Mouse (Mus musculus): ENCODE measurements at regions not wholly inside any gene's neighbourhood (a gene's known extent, or its start where the extent isn't known, plus 50 kb on each side); places are given as distances from the start of the nearest gene placed in this dataset.
A peak's percentile ranks its signal among the peaks of the same experiment; 100 is the strongest.
"Not testable (repeated sequence)": the region's sequence is repeated elsewhere in the genome, so short reads cannot be mapped to it uniquely, and the experiment has no call there.

DNA sequence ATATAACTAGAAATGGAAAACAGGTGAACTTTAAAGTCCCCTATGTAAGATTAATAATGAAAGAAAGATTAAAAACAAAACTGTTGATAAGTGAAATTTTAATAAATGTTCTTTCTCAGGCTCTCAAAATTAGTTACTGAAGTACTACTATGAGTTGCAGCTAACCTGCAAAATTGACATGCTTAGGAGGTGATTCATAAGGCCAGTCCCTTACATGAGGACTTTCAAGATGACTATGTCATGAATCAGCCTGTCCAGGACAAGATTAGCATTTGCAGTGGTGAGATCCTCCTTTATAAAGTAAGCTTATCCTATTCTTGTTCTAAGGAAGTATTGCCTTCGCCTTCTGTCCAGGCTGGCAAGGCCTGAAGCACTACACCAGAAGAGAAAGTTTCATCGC, 542.1 kb upstream of the Mms22l start:
- Histone ChIP-seq H3K9me3 (ENCODE audit: control insufficient read depth, low read length) (no peaks in the 10 kb centered on the region), H3K36me3 (ENCODE audit: control insufficient read depth, insufficient read depth, low read length) (no peaks in the 10 kb centered on the region), H3K9ac (replicated peaks; ENCODE audit: low read depth, low read length) (no peak overlapping the region), H3K4me1 (ENCODE audit: control insufficient read depth, insufficient read depth, low read length) (no peaks in the 10 kb centered on the region), H3K4me3 (ENCODE audit: low read depth, low read length) (no peak overlapping the region), H3K4me2 (ENCODE audit: low read depth, low read length) (no peak overlapping the region), H3K27ac (ENCODE audit: low read depth, low read length) (no peak overlapping the region), H3K27me3 (ENCODE audit: control insufficient read depth, insufficient read depth, low read length) (no peaks in the 10 kb centered on the region)
- WGBS: 97% methylated on average over 2 of the region's 2 CpGs
- no peak for ATAC-seq (ENCODE audit: low read depth)

DNA sequence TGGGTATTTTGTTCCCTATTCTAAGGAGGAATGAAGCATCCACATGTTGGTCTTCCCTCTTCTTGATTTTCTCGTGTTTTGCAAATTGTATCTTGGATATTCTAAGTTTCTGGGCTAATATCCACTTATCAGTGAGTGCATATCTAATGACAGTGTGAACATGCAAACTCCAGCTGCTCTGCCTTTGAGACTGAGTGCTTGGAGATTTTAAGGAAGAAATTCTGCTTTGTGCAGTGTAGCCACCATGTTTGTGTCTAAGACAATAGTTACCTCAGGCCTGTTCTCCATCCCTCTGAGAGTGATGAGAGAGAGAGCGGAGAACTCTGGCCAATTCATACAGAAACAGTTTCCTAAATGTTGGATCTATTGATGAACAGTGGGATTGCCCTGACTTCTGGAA, 514.1 kb upstream of the Mms22l start:
- not testable (repeated sequence) for H3K27ac ChIP-seq (ENCODE audit: low read depth, low read length); H3K9ac ChIP-seq (replicated peaks; ENCODE audit: low read depth, low read length); H3K27me3 ChIP-seq (ENCODE audit: control insufficient read depth, insufficient read depth, low read length); ATAC-seq (ENCODE audit: low read depth); H3K4me3 ChIP-seq (ENCODE audit: low read depth, low read length); H3K4me1 ChIP-seq (ENCODE audit: control insufficient read depth, insufficient read depth, low read length); H3K9me3 ChIP-seq (ENCODE audit: control insufficient read depth, low read length); H3K4me2 ChIP-seq (ENCODE audit: low read depth, low read length); H3K36me3 ChIP-seq (ENCODE audit: control insufficient read depth, insufficient read depth, low read length)
- 94% methylated on average over 2 of the region's 2 CpGs for WGBS

DNA sequence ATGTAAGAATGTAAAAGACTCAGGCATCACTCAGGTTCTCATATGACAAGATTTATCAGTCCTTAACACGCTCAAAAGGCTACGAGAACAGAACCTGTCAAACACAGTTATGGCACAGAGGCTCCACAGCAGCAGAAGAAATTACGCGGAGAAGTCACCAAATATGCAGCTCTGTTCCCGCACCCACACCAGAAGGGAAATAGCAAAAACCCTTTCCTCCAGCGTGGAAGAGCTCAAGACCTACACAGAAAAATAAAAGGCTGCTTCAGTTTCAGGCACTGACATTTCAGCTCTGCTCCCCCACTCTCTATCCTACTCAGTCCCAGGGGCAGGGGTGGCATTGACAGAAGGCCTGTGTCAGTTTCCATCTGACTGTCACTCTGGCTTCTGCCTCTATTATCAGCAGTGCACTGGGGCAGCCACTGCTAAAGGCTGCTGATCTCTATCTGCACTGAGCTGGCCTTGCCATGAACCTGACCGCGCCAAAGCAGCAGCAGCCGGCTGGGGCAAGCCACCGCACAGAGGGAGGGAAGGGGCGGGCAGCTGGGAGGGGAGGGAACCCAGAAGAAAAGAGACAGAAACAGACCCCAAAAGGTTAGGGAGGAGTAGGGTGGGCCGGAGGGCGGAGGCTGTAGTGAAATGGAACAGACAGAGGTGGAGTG, 513.3 kb upstream of the Mms22l start:
- Histone ChIP-seq H3K27me3 (ENCODE audit: control insufficient read depth, insufficient read depth, low read length) (no peaks in the 10 kb centered on the region), H3K9ac (replicated peaks; ENCODE audit: low read depth, low read length) (no peak overlapping the region), H3K4me2 (ENCODE audit: low read depth, low read length) (peak overlapping the region; percentile 42; the same call in 1 of the 2 replicates), H3K36me3 (ENCODE audit: control insufficient read depth, insufficient read depth, low read length) (no peaks in the 10 kb centered on the region), H3K27ac (ENCODE audit: low read depth, low read length) (peak overlapping the region; percentile 66; the same call in 1 of the 2 replicates), H3K4me3 (ENCODE audit: low read depth, low read length) (no peak overlapping the region), H3K9me3 (ENCODE audit: control insufficient read depth, low read length) (no peaks in the 10 kb centered on the region), H3K4me1 (ENCODE audit: control insufficient read depth, insufficient read depth, low read length) (0 out of 2 replicates have a peak, but pooled peaks cover 5% of the 10 kb centered on the region)
- peak; percentile 96 for ATAC-seq (ENCODE audit: low read depth)
- 17% methylated on average over 13 of the region's 13 CpGs for WGBS

DNA sequence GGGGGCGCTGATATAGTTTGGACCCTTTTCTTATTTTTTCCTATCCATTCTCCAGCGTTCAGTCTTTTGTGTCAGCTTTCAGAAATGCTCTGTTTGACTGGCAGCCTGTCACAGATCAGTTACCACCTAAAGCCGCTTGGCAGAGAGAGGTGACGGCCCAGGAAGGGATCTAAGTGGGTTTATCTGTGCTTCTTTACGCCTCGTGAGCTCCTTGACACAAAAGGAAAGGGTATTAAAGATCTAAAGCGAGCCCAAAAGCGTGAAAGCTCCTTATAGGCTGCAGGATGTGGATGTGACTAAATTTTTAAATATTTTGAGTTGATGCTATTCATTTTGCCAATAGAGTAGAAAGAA, 512.8 kb upstream of the Mms22l start:
- H3K36me3 ChIP-seq (ENCODE audit: control insufficient read depth, insufficient read depth, low read length): no peaks in the 10 kb centered on the region
- 8% methylated on average over 8 of the region's 8 CpGs for WGBS
- H3K4me3 ChIP-seq (ENCODE audit: low read depth, low read length): no peak overlapping the region
- 0 out of 2 replicates have a peak, but pooled peaks cover 5% of the 10 kb centered on the region for H3K4me1 ChIP-seq (ENCODE audit: control insufficient read depth, insufficient read depth, low read length)
- no peaks in the 10 kb centered on the region for H3K27me3 ChIP-seq (ENCODE audit: control insufficient read depth, insufficient read depth, low read length)
- no peak overlapping the region for H3K9ac ChIP-seq (replicated peaks; ENCODE audit: low read depth, low read length)
- H3K4me2 ChIP-seq (ENCODE audit: low read depth, low read length): peak overlapping the region; percentile 42; the same call in 1 of the 2 replicates
- ATAC-seq (ENCODE audit: low read depth): peak; percentile 68
- no peaks in the 10 kb centered on the region for H3K9me3 ChIP-seq (ENCODE audit: control insufficient read depth, low read length)
- H3K27ac ChIP-seq (ENCODE audit: low read depth, low read length): peak overlapping the region; percentile 66; the same call in 1 of the 2 replicates

DNA sequence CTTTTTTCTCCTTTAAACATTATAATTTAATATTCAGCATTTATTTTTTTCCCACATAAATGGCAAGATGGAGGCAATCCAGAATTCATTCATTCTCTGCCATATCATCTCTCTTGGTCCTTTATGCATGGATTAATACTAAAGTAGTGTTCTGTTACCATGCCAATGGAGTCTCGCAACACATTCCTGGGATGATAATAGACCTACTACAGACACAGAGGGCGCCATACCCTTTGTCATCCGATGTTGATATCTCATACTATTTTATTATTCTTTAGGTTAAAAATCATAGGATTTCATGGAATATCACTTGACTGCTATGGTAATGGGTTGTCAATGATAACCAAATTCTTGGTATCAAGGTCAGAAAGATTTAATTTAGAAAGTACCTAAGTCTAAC, 512.2 kb upstream of the Mms22l start:
- Histone ChIP-seq H3K27me3 (ENCODE audit: control insufficient read depth, insufficient read depth, low read length) (no peaks in the 10 kb centered on the region), H3K4me1 (ENCODE audit: control insufficient read depth, insufficient read depth, low read length) (0 out of 2 replicates have a peak, but pooled peaks cover 5% of the 10 kb centered on the region), H3K27ac (ENCODE audit: low read depth, low read length) (no peak overlapping the region), H3K9me3 (ENCODE audit: control insufficient read depth, low read length) (no peaks in the 10 kb centered on the region), H3K4me3 (ENCODE audit: low read depth, low read length) (no peak overlapping the region), H3K9ac (replicated peaks; ENCODE audit: low read depth, low read length) (no peak overlapping the region), H3K36me3 (ENCODE audit: control insufficient read depth, insufficient read depth, low read length) (no peaks in the 10 kb centered on the region), H3K4me2 (ENCODE audit: low read depth, low read length) (no peak overlapping the region)
- 66% methylated on average over 3 of the region's 3 CpGs for WGBS
- no peak for ATAC-seq (ENCODE audit: low read depth)

DNA sequence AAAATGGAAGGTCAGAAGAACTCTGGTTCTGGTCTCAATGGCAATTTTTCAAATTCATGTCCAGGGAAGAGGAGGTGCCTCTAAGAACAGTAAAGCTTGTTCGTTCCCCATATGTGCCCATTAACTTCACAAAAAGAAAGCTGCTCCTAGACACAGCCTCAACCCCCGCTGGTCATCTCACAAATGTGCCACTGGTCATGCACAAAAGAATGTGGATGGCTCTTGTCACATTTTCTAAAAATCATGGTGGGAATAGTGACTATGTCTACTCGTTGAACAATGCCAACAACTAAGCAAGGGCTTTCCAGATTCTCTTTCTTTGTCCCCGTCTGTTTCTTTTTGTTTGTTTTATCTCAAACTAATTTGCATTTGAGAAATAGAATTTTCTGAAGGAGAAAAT, 510.3 kb upstream of the Mms22l start:
- WGBS: 25% methylated on average over 4 of the region's 4 CpGs
- ATAC-seq (ENCODE audit: low read depth): no peak
- Histone ChIP-seq H3K27me3 (ENCODE audit: control insufficient read depth, insufficient read depth, low read length) (no peaks in the 10 kb centered on the region), H3K9me3 (ENCODE audit: control insufficient read depth, low read length) (no peaks in the 10 kb centered on the region), H3K27ac (ENCODE audit: low read depth, low read length) (no peak overlapping the region), H3K4me3 (ENCODE audit: low read depth, low read length) (no peak overlapping the region), H3K9ac (replicated peaks; ENCODE audit: low read depth, low read length) (no peak overlapping the region), H3K36me3 (ENCODE audit: control insufficient read depth, insufficient read depth, low read length) (no peaks in the 10 kb centered on the region), H3K4me1 (ENCODE audit: control insufficient read depth, insufficient read depth, low read length) (0 out of 2 replicates have a peak, but pooled peaks cover 5% of the 10 kb centered on the region), H3K4me2 (ENCODE audit: low read depth, low read length) (no peak overlapping the region)

DNA sequence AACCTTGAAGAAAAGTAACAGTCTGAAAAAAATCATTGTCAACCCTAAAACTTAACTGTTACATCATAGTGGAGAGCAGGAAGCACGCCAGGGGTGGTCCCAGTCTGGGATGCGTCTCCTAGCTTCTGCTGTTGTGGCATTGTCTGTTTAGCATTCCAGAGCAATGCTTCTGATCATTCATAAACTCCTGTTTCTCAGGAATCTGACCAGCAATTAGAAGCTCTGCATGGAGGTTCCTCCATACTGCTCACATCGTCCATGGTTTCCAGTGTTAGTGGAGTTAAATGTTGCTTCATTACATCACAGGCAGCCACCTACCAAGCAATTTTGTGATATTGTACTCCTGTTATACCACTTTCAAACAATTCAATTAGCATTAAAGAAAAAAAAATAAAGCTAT, 502.4 kb upstream of the Mms22l start:
- Histone ChIP-seq H3K36me3 (ENCODE audit: control insufficient read depth, insufficient read depth, low read length) (no peaks in the 10 kb centered on the region), H3K9me3 (ENCODE audit: control insufficient read depth, low read length) (no peaks in the 10 kb centered on the region), H3K4me3 (ENCODE audit: low read depth, low read length) (no peak overlapping the region), H3K4me1 (ENCODE audit: control insufficient read depth, insufficient read depth, low read length) (no peaks in the 10 kb centered on the region), H3K9ac (replicated peaks; ENCODE audit: low read depth, low read length) (no peak overlapping the region), H3K4me2 (ENCODE audit: low read depth, low read length) (no peak overlapping the region), H3K27me3 (ENCODE audit: control insufficient read depth, insufficient read depth, low read length) (no peaks in the 10 kb centered on the region), H3K27ac (ENCODE audit: low read depth, low read length) (no peak overlapping the region)
- ATAC-seq (ENCODE audit: low read depth): no peak
- WGBS: 32% methylated on average over 3 of the region's 3 CpGs

DNA sequence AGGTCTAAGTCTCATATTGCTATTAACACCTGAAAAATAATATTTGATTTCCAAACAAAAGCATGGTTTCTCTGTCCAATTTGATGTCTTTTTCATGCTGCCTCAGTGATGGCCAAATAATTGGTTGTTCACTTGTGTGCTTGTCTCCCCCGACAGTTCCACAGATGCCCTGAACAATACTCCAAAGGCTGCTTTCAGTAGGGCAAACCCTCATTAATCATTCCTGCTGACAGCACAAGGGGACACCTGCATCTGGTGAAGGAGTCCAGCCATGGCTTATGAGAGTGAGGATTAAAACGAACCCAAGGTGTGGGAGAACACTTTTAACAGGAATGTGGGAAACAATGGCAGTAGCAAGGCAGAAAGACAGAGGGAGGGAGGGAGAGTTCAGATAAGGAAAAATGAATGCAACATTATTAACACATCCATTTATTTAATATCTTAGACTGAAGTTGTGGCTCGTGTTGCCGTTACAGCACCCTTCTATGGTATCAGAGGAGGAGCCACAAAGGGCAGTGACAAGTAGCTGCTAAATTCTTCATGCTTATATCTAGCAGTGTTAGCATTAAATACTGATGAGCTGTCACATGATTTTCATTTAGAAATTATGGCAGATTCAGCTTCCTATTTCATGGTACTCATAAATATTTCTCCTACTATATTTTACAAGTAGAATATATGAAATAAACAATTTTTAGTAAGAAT, 501.8 kb upstream of the Mms22l start:
- no peak for ATAC-seq (ENCODE audit: low read depth)
- Histone ChIP-seq H3K9me3 (ENCODE audit: control insufficient read depth, low read length) (no peaks in the 10 kb centered on the region), H3K27ac (ENCODE audit: low read depth, low read length) (no peak overlapping the region), H3K9ac (replicated peaks; ENCODE audit: low read depth, low read length) (no peak overlapping the region), H3K27me3 (ENCODE audit: control insufficient read depth, insufficient read depth, low read length) (no peaks in the 10 kb centered on the region), H3K4me1 (ENCODE audit: control insufficient read depth, insufficient read depth, low read length) (no peaks in the 10 kb centered on the region), H3K36me3 (ENCODE audit: control insufficient read depth, insufficient read depth, low read length) (no peaks in the 10 kb centered on the region), H3K4me3 (ENCODE audit: low read depth, low read length) (no peak overlapping the region), H3K4me2 (ENCODE audit: low read depth, low read length) (no peak overlapping the region)
- WGBS: 20% methylated on average over 4 of the region's 4 CpGs

DNA sequence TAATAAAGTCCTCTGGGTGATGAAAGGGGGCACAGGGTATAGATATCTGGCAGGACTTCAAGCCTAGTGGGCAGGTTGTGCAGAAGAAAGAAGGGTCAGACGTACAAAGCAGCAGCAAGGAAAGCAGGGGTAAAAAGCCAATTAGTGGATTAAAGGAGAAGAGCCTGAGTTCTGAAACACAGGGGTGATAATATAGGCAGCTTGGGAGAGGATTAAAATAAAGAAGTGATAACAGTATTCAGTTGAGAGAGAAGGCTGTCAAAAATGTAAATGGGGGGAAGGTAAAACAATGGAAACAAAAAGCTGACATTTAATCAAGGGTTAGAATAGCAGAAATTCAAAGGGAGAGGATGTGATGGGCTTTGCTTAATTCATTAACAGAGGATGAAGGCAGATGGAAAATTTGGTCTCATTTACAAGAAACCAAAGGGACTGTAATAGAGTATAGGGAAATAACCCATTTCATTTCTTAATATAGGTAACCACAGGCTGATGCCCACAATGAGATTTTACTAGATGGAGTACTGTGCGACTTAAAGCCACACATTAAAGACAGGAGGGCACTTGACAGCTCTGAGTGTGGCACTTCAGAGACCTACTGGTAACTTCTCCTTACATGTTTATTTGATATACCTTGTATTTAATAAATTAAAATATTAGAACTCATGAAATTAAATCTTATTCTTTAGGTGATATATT, 489.8 kb upstream of the Mms22l start:
- Histone ChIP-seq H3K9me3 (ENCODE audit: control insufficient read depth, low read length) (no peaks in the 10 kb centered on the region), H3K4me3 (ENCODE audit: low read depth, low read length) (no peak overlapping the region), H3K4me1 (ENCODE audit: control insufficient read depth, insufficient read depth, low read length) (no peaks in the 10 kb centered on the region), H3K27me3 (ENCODE audit: control insufficient read depth, insufficient read depth, low read length) (no peaks in the 10 kb centered on the region), H3K9ac (replicated peaks; ENCODE audit: low read depth, low read length) (no peak overlapping the region), H3K4me2 (ENCODE audit: low read depth, low read length) (no peak overlapping the region), H3K36me3 (ENCODE audit: control insufficient read depth, insufficient read depth, low read length) (no peaks in the 10 kb centered on the region), H3K27ac (ENCODE audit: low read depth, low read length) (no peak overlapping the region)
- 40% methylated on average over 2 of the region's 2 CpGs for WGBS
- ATAC-seq (ENCODE audit: low read depth): no peak

Data from neural tube, embryonic 14.5 days (tissue).